Mouse (Mus musculus) right cerebral cortex, adult 18-20 months (tissue): ENCODE results near the gene Sel1l3.

ENCODE experiments used
- DNase-seq: peaks from one replicate; pipeline ENCODE4 v3.0.0; 2022; ENCODE audit warnings: mixed read lengths

The Sel1l3 gene

GRCm38 (mm10) chr5:53213711-53214352, at the start of gene Sel1l3:
Gene Sel1l3 (minus strand): TSS chr5:53213927.
- peak; percentile 57 for DNase-seq

- DNase-seq, result no peak
These were observed 48.3 kb upstream of the Sel1l3 start for GRCm38 (mm10) chr5:53261999-53262398.

DNA sequence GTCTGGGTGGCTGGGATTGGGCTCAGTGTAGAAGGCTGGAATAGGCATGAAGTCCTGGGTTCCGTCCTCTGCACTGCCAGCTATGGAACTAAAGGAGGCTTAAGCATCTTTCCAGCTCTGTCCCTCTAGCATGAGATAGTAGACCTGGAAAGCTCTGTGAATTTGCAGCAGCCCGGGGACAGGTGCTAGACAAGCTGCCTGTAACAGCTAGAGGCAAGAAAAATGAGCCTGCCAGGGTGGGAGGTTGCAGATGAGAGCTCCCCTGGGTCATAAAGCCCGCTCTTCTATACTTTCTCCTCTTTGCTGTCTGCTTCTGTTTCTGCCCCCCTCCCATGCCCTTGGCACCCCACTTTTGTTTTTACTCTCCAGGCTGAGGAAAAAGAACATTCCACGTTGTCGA, 46.2 kb upstream of the Sel1l3 start:
- peak; percentile 54 for DNase-seq

GRCm38 (mm10) chr5:53258038-53258786, 44.5 kb upstream of the Sel1l3 start:
- no peak for DNase-seq

DNA sequence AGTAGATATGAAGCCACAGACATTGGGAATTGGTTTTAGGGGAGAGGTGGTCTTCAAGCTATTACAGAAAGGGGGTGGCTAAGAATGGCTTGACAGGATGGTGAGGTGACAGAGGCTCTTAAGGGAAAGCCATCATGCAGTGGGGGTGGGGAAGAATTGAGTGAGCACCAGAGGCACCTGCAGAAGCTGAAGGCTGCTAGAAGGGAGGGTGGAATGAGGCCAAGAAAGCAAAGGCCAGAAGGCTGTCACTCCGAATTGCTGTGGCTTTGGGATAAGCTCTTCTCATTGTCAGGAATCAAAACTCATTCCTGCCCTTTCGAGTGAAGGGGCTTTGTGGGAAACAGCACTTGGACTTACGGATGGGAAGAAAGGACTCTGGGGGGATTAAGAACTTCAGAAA, 41.1 kb upstream of the Sel1l3 start:
- DNase-seq, result no peak

GRCm38 (mm10) chr5:53254154-53254553, 40.4 kb upstream of the Sel1l3 start:
- no peak for DNase-seq

DNA sequence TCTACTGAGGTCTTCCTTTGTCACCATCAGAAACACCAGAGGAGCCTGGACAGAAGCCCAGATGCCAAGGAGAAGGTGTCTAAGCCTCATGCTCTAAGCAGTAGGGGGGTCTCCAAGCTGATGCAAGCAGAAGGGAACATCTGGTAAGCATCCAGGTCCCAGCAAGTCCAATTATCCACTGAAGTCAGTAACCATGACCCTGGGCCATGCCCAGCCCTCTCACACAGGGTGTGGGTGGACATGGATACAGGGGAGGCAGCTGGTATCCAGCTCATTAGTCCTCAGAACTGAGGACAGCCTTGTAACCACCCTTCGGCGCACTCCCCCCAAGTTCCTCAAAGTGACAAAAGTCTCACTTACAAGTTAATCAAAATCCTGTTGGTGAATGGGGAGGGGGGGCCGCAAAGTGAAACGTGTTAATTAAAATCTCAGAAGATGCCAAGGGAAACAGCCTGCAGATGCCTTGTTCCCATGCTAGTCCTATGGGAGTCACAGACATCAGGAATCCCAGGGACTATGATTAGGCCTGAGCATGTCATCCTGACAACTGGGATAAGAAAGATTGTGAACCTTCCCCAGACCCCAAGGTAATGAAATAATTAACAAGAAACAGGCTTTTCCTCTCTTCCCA, 35.8 kb upstream of the Sel1l3 start:
- no peak for DNase-seq

DNA sequence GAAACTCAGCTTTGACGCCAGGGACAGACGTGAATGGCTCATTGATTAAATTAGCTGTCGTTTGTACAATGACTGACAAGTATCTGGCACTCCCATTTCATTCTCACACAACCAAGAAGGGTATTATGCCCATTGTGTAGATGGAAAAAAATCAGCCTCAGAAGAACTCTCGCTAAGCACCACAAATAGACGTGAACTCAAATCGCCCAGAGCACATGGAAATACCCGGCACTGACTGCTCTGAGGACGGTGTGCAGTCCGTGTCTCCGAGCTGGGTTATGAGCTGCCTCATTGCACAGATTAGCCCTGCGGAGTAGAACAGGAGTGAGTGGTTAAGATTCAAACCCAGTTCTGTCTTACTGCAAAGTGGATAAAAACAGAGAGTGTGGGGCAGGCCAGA, 34.8 kb upstream of the Sel1l3 start:
- no peak for DNase-seq

GRCm38 (mm10) chr5:53243933-53244332, 30.2 kb upstream of the Sel1l3 start:
- DNase-seq, result no peak

- DNase-seq, result peak; percentile 45
These were observed 29.3 kb upstream of the Sel1l3 start for GRCm38 (mm10) chr5:53242865-53243499.

DNA sequence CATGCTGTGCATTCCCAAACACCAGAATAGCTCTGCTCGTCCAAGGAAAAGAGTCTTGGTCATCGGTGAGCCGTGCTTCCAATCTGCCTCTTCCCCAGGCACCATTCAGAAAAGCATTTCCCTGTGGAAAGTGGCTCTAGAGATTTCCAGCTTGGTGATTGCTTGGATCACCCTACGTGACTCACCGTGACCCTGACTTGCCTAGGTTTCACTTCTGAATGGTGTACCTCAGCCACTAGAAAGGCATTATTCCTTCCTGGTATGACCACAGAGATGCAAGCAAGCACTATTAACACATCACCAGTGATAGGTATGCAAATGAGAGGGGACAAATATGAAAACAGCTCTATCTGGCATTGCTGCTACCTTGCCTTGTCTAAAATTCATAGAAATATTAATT, 28.2 kb upstream of the Sel1l3 start:
- DNase-seq, result no peak

GRCm38 (mm10) chr5:53241109-53241508, 27.4 kb upstream of the Sel1l3 start:
- DNase-seq, result no peak

DNA sequence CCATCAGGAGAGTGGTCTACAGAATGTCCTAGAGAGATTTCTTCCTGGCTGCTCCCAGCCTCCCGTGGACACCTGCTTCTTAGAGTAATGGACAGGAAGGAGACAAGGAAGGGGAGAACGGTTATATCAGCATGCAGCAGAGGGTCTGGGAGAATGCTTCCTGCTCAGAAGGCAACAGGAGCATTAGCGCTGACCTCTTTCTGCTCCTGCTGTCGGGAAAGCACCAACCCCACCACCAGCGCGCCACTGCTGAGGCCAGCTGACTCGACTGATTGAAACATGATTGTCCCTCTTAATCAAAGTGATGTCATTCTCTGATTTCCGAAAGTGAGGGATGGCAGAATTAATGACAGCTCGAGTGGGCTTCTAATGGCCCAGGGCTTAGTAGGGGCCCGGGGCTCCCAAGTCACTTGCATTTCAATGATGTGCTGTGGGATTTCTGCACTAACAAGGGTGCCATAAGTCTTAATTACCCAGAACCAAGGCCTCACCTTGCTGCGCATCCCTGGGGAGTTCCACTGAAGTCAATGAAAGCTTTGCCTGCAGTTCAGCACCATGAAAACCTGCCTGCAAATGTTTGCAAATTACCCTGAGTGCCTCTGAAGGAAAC, 26.2 kb upstream of the Sel1l3 start:
- DNase-seq, result no peak

DNA sequence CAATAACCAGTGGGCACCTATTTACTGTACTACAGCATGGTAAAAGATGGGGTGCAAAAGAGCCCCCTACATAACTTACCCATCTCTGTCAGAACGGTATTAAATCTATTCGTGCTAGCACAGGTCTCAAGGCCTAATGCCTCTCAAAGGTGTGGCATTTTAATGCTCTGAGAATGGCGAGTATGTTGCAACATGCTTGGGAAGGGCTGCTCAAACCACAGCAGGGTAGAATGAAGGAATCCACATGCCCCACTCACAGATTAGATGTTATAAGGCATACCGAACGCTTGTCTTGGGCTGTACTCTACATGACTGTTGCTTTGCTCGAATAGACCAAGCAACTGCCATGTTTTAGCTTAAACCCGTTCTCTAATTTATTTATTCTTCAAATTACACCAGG, 25.5 kb upstream of the Sel1l3 start:
- DNase-seq, result no peak

DNA sequence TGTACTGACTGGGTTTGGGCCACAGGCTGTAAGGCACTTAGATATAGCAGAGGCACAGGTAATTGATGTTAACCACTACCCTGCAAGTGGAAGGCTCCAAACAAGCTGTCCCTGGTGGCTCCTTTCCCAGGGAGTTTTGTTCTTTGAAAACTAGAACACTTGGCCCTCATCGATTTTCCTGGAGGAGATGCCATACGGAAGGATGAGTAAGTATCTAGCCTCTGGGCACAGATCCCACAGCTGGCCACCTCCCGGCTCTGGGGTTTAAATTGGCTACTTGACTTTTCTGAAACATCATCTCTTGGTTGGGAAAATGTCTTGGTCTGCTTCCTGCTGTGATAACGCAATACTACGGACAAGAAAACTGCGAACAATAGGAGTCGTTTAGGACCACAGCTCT, 25.0 kb upstream of the Sel1l3 start:
- peak; percentile 46 for DNase-seq

GRCm38 (mm10) chr5:53236749-53237148, 23.0 kb upstream of the Sel1l3 start:
- no peak for DNase-seq

GRCm38 (mm10) chr5:53236136-53236535, 22.4 kb upstream of the Sel1l3 start:
- DNase-seq, result peak; percentile 50

GRCm38 (mm10) chr5:53235551-53235950, 21.8 kb upstream of the Sel1l3 start:
- DNase-seq, result no peak

DNA sequence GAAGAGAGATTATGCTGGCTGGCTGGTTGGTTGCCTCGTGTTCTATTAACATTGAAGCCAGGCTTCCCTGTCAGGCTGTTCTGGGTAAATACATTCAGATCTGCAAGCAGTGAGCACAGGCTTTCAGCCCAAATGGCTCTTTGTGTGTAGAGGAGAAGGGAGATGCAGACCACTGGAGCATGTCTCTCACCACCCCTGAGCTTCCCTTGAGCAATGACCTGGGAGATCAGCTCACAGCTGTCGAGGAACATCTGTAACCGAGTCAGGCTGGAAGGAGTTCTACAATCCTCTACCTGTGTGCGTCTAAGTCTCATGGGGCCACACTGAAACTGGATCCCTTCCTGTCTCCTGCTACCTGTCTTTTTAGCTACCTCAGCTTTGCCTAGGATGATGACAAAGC, 16.8 kb upstream of the Sel1l3 start:
- no peak for DNase-seq

DNA sequence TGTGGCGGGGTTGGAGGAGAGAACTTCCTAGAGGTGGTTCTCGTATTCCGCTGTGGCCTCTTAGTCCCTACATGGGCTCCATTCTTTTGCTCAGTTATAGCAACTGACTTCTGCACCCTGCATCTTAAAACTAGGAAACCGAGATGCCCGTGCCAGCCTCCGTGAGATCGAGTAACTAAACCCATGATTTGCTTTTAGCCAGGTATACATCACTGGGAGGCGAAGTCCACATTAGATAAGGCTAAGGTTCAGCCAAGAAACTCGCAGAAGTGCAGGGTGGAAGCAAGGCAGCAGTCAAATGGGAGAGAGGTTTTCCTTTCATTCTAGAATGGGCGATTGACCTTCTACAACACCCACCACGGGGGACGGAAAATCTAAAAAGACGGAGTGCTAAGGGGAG, 11.7 kb upstream of the Sel1l3 start:
- DNase-seq, result no peak

DNA sequence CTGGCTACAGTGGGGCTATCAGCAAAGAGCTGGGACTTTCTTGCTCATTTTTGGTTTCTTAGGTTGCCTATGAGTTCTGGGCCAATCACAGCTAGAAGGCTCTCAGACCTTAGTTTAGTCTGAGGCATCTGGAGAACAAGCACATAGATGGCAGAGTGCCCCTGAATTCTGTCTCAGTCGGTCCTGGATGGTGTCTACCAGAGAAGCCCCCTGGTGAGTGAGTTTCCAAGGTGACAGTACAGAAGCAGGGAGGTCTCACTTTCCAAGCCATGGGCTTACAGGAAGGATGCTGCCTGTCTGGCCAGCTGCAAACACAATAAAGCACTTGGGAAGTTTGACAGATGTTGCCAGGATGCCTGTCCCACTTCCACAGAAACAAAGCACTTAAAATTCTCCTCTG, 1.1 kb upstream of the Sel1l3 start:
- peak; percentile 20 for DNase-seq

- DNase-seq, result no peak
These were observed 635 bp upstream of the Sel1l3 start for GRCm38 (mm10) chr5:53214362-53214761.
